Mouse (Mus musculus) ES-E14 (cell line): ENCODE measurements around the gene Evi2. TPM values are rescaled to one million over a fixed set of nuclear protein-coding genes. Genes with fewer than 3 reads are reported as not detected.

Experiments
- DNase-seq: peaks from one replicate; pipeline ENCODE4 v3.0.0-alpha.2; 2013; ENCODE audit warnings: low read depth, low spot score
- H3K27ac ChIP-seq: 2 replicates; pipeline ENCODE4 v1.5.1; 2012; ENCODE audit warnings: low read depth, mild to moderate bottlenecking, low read length, moderate library complexity, mixed read lengths; ENCODE audit not compliant: poor library complexity, insufficient read depth, severe bottlenecking
- H3K36me3 ChIP-seq: 2 replicates; pipeline ENCODE4 v1.6.1; 2012; ENCODE audit warnings: mild to moderate bottlenecking, low read length, moderate library complexity, mixed read lengths; ENCODE audit not compliant: control insufficient read depth, poor library complexity, insufficient read depth, severe bottlenecking
- H3K4me1 ChIP-seq, 2 experiments: fragments of 150-350 bp in 1 of 2; sonication (generic) in 1 of 2; 2 replicates each; pipeline ENCODE4 v1.6.1; 2012; ENCODE audit warnings: low read length in 2 of 2, mild to moderate bottlenecking in 1 of 2, mixed read lengths in 1 of 2; ENCODE audit not compliant: control insufficient read depth in 2 of 2, insufficient read depth in 2 of 2, poor library complexity in 1 of 2
- H3K4me3 ChIP-seq, 2 experiments: fragments of 150-350 bp in 1 of 2; sonication (generic) in 1 of 2; 2 replicates each; pipeline ENCODE4 v1.5.1; 2012; ENCODE audit warnings: low read length in 2 of 2, low read depth in 1 of 2, mild to moderate bottlenecking in 1 of 2, mixed read lengths in 1 of 2; ENCODE audit not compliant: insufficient read depth in 1 of 2, poor library complexity in 1 of 2, severe bottlenecking in 1 of 2
- H3K9ac ChIP-seq: 2 replicates; pipeline ENCODE4 v1.6.1; 2012; ENCODE audit warnings: low read depth, mild to moderate bottlenecking, low read length, mixed read lengths; ENCODE audit not compliant: poor library complexity, insufficient read depth, severe bottlenecking
- H3K9me3 ChIP-seq: fragments of 150-350 bp; sonication (generic); 2 replicates; pipeline ENCODE4 v1.6.1; 2012; ENCODE audit warnings: low read depth, mild to moderate bottlenecking, low read length; ENCODE audit not compliant: control insufficient read depth, insufficient read depth
- CHD2 ChIP-seq: IDR thresholded peaks from 2 replicates; pipeline ENCODE4 v1.6.1; 2014; ENCODE audit warnings: mild to moderate bottlenecking, low read depth, low read length, inconsistent platforms
- HCFC1 ChIP-seq: IDR thresholded peaks from 2 replicates; pipeline ENCODE4 v1.6.1; 2012; ENCODE audit warnings: low read length, inconsistent platforms, borderline replicate concordance; ENCODE audit not compliant: insufficient read depth
- MAFK ChIP-seq: IDR thresholded peaks from 2 replicates; pipeline ENCODE4 v1.6.1; 2014; ENCODE audit warnings: mild to moderate bottlenecking, low read depth, low read length, inconsistent platforms; ENCODE audit not compliant: insufficient read depth
- ZC3H11A ChIP-seq: IDR thresholded peaks from 2 replicates; pipeline ENCODE4 v1.6.1; 2012; ENCODE audit warnings: low read depth, mild to moderate bottlenecking, inconsistent platforms, low read length, borderline replicate concordance
- ZNF384 ChIP-seq: IDR thresholded peaks from 2 replicates; pipeline ENCODE4 v1.6.1; 2012; ENCODE audit warnings: low read depth, low read length, inconsistent platforms
- in situ Hi-C, 2 experiments: fragments of 600-800 bp; cut with MboI; formaldehyde crosslinking; loops; one replicate each; pipeline ENCODE4 v1.15.1; 2025; ENCODE audit warnings: low sequenced_read_pairs in 2 of 2, inconsistent platforms in 1 of 2; ENCODE audit not compliant: unreplicated experiment in 2 of 2
- total RNA-seq: library from RNA; depleted of rRNA; stranded (reverse); fragments of 300-350 nt; gene quantifications from 2 replicates; pipeline ENCODE4 v1.2.3, GENCODE M21; 2012

Evi2 gene
- total RNA-seq, 1 experiment: 0.13 TPM

DNA sequence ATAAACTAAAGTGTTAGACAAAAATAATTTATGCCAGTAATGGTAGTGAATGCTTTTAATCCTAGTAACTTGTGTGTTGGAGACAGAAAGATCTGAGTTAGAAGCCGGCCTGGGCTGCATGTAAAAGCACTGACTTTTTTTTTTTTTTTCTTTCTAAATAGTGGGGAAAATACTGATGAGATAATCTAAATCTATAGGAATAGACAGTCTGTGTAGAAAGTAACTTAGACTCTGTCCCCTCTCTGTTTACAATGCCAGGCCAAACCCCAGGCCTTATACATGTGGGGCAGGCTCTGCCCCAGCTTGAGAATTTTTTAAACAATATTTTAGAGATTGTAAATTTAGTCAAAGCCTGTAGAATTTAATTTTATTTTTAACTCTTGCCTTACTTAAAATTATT, 7.4 kb downstream of the Evi2 start:
- in situ Hi-C loops: no loop called here
- H3K27ac ChIP-seq: no peak overlapping the region
- H3K9me3 ChIP-seq: no peaks in the 10 kb centered on the region
- no peak for DNase-seq
- no peak overlapping the region for H3K4me3 ChIP-seq
- no peaks in the 10 kb centered on the region for H3K4me1 ChIP-seq
- H3K9ac ChIP-seq: no peak overlapping the region
- peaks cover 2% of the 10 kb centered on the region; the same call in 1 of the 2 replicates for H3K36me3 ChIP-seq
- no peak for TF ChIP-seq MAFK
- no peak for TF ChIP-seq HCFC1

- Histone ChIP-seq H3K9me3 (no peaks in the 10 kb centered on the region), H3K4me1 (no peaks in the 10 kb centered on the region), H3K36me3 (no peaks in the 10 kb centered on the region), H3K4me3 (no peak overlapping the region), H3K27ac (no peak overlapping the region), H3K9ac (no peak overlapping the region)
- DNase-seq: no peak
- in situ Hi-C loops: no loop called here
- TF ChIP-seq ZC3H11A: no peak
- no peak for TF ChIP-seq HCFC1
- TF ChIP-seq MAFK: no peak
- no peak for TF ChIP-seq CHD2
These were observed 8.5 kb downstream of the Evi2 start for GRCm38 (mm10) chr11:79521930-79522329.

DNA sequence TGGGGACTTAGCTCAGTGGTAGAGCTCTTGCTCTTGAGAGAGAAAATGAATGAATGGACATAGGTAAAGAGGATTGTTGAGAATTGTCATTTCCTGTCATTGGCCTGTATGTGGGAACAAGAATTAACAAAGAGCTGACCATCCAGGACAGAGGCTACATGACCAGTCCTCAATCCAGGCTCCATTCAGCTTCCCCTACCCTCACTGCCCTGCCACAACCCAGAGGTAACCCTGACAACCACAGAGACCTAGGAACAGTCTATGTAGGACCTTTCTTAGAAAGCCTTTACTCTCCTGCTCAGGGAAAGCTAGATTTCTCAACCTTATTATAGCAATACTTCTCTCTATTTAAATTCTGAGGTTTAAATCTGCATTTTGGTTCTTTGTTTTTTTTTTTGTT, 9.6 kb downstream of the Evi2 start:
- TF ChIP-seq MAFK: no peak
- no peak for TF ChIP-seq ZNF384
- TF ChIP-seq CHD2: no peak
- TF ChIP-seq ZC3H11A: no peak
- TF ChIP-seq HCFC1: no peak
- DNase-seq: no peak
- H3K4me1 ChIP-seq: no peaks in the 10 kb centered on the region
- H3K36me3 ChIP-seq: no peaks in the 10 kb centered on the region
- H3K4me3 ChIP-seq: no peak overlapping the region
- in situ Hi-C loops: no loop called here
- no peak overlapping the region for H3K27ac ChIP-seq
- H3K9me3 ChIP-seq: no peaks in the 10 kb centered on the region
- no peak overlapping the region for H3K9ac ChIP-seq

GRCm38 (mm10) chr11:79519878-79520291, 10.5 kb downstream of the Evi2 start:
- in situ Hi-C loops: no loop called here
- no peaks in the 10 kb centered on the region for H3K9me3 ChIP-seq
- H3K4me3 ChIP-seq: no peak overlapping the region
- DNase-seq: no peak
- H3K4me1 ChIP-seq: no peaks in the 10 kb centered on the region
- H3K36me3 ChIP-seq: no peaks in the 10 kb centered on the region
- no peak overlapping the region for H3K9ac ChIP-seq
- H3K27ac ChIP-seq: no peak overlapping the region
- no peak for TF ChIP-seq MAFK
- TF ChIP-seq CHD2: no peak
- TF ChIP-seq ZNF384: no peak
- TF ChIP-seq HCFC1: no peak
- no peak for TF ChIP-seq ZC3H11A

DNA sequence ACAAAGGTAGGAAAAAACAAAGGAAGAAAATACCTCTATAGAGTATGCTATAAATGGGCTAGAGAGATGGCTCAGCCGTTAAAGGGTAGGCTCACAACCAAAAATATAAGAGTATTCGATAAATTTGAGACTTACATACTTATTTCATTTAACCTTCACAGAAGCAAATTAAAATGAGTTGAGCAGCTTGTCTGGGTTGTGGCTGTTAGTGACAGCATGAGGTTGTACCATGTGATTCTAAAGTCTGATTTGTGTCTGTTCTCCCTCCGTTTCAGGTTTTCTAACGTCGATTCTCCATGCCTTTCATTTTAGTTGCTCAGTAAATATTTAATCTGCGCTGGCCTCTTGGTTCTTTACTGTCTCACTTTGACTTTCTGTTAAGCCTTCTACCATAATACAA, 11.1 kb downstream of the Evi2 start:
- in situ Hi-C loops: no loop called here
- DNase-seq: no peak
- Histone ChIP-seq H3K9me3 (no peaks in the 10 kb centered on the region), H3K9ac (no peak overlapping the region), H3K4me3 (no peak overlapping the region), H3K27ac (no peak overlapping the region), H3K36me3 (no peaks in the 10 kb centered on the region), H3K4me1 (no peaks in the 10 kb centered on the region)
- TF ChIP-seq ZNF384 (no peak), CHD2 (no peak), HCFC1 (no peak), MAFK (no peak), ZC3H11A (no peak)
